Mouse (Mus musculus): ENCODE data around the gene Prdx6. TPM values are rescaled to one million over a fixed set of nuclear protein-coding genes. Genes with fewer than 3 reads are reported as not detected.
"Not testable (repeated sequence)": the region's sequence is repeated elsewhere in the genome, so short reads cannot be mapped to it uniquely, and the experiment has no call there.

Prdx6 gene
- polyA plus RNA-seq, 1 experiment: 99.6 TPM

- TF ChIP-seq CTCF (IDR thresholded peaks at IDR 0.05; ENCODE audit: borderline replicate concordance, extremely low read depth, insufficient read depth, insufficient read length) (no peak), POLR2A (IDR thresholded peaks at IDR 0.05; ENCODE audit: borderline replicate concordance, extremely low read depth, insufficient read depth, insufficient read length, poor library complexity, severe bottlenecking) (no peak)
- DNase-seq (ENCODE audit: low read depth): no peak
Measured at GRCm38 (mm10) chr1:161199856-161200255, 51.2 kb downstream of the Prdx6 start.

DNA sequence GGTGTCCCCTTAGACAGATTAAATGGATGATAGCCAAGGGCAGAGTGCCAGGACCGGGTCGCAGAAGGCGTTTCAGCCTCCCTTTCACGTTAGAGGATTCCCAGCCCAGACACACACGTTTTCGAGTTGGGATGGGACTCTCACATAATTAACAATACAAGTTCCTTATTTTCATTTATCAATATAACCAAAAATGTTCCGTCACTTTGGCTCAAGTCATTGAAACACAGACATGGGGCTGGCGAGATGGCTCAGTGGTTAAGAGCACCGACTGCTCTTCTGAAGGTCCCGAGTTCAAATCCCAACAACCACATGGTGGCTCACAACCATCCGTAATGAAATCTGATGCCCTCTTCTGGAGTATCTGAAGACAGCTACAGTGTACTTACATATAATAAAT, 54.7 kb downstream of the Prdx6 start:
- DNase-seq (ENCODE audit: low read depth): not testable (repeated sequence)

- peak; percentile 98 for DNase-seq (ENCODE audit: low read depth)
- TF ChIP-seq POLR2A (IDR thresholded peaks at IDR 0.05; ENCODE audit: borderline replicate concordance, extremely low read depth, insufficient read depth, insufficient read length, poor library complexity, severe bottlenecking) (no peak), CTCF (IDR thresholded peaks at IDR 0.05; ENCODE audit: borderline replicate concordance, extremely low read depth, insufficient read depth, insufficient read length) (peak; percentile 84; the same call in 1 of the 2 replicates)
Measured at GRCm38 (mm10) chr1:161195541-161196351, 55.3 kb downstream of the Prdx6 start.

- no peak for DNase-seq (ENCODE audit: low read depth)
- TF ChIP-seq CTCF (IDR thresholded peaks at IDR 0.05; ENCODE audit: borderline replicate concordance, extremely low read depth, insufficient read depth, insufficient read length) (no peak), POLR2A (IDR thresholded peaks at IDR 0.05; ENCODE audit: borderline replicate concordance, extremely low read depth, insufficient read depth, insufficient read length, poor library complexity, severe bottlenecking) (no peak)
Measured at GRCm38 (mm10) chr1:161190253-161190910, 60.6 kb downstream of the Prdx6 start.

Other genes starting within 250 kb of the Prdx6 start
- 7.8 and 9.9 TPM in 2 replicates for gene Zbtb37, start 216.4 kb downstream of the Prdx6 start, polyA plus RNA-seq (2012; rRNA removed)
- gene Dars2, start 180.6 kb downstream of the Prdx6 start, polyA plus RNA-seq (2012; rRNA removed): 19.3 and 22.5 TPM in 2 replicates
- 7.6 and 10.1 TPM in 2 replicates for gene Cenpl, start 180.5 kb downstream of the Prdx6 start, polyA plus RNA-seq (2012; rRNA removed)
- gene Klhl20, start 119.7 kb downstream of the Prdx6 start, polyA plus RNA-seq (2012; rRNA removed): 19.0 and 20.3 TPM in 2 replicates
- 15.8 and 15.9 TPM in 2 replicates for gene Ankrd45, start 108.5 kb downstream of the Prdx6 start, polyA plus RNA-seq (2012; rRNA removed)
- not detected in 2 replicates for gene Tex50, start 91.9 kb downstream of the Prdx6 start, polyA plus RNA-seq (2012; rRNA removed)
- 0.04 TPM in 1 of 2 replicates, not detected in the other for gene Tnfsf4, start 144.2 kb upstream of the Prdx6 start, polyA plus RNA-seq (2012; rRNA removed)
- 0.06 and 0.07 TPM in 2 replicates for gene Tnfsf18, start 243.4 kb upstream of the Prdx6 start, polyA plus RNA-seq (2012; rRNA removed)

Data from brain, embryonic 14.5 days (tissue).